Mouse (Mus musculus): ENCODE results near the gene Hist1h2ad. TPM values are rescaled to one million over a fixed set of nuclear protein-coding genes. Genes with fewer than 3 reads are reported as not detected.

The Hist1h2ad gene
- polyA plus RNA-seq, 1 experiment from 2014 or later: 6.2 TPM

Small RNAs within 50 kb of the gene (microRNA-seq; reads per million reads assigned to microRNA genes)
- gene Gm44297 (not detected), gene Gm44359 (not detected), gene Gm44394 (not detected)

Other genes starting within 250 kb of the Hist1h2ad start
- gene Zfp322a, start 205.2 kb upstream of the Hist1h2ad start, polyA plus RNA-seq (2014; fragmentation: Nextera tagmentation; extraction: Ambion mirVana): 44.3 and 49.8 TPM in 2 replicates
- 12.0 and 12.4 TPM in 2 replicates for gene Abt1, start 150.5 kb upstream of the Hist1h2ad start, polyA plus RNA-seq (2014; fragmentation: Nextera tagmentation; extraction: Ambion mirVana)
- 0.17 TPM in 1 of 2 replicates, not detected in the other for gene Btn1a1, start 108.5 kb upstream of the Hist1h2ad start, polyA plus RNA-seq (2014; fragmentation: Nextera tagmentation; extraction: Ambion mirVana)
- gene Btn2a2, start 85.5 kb upstream of the Hist1h2ad start, polyA plus RNA-seq (2014; fragmentation: Nextera tagmentation; extraction: Ambion mirVana): 0.22 and 0.30 TPM in 2 replicates
- gene Hist1h4h, start 43.3 kb upstream of the Hist1h2ad start, polyA plus RNA-seq (2014; fragmentation: Nextera tagmentation; extraction: Ambion mirVana): 4.8 and 6.7 TPM in 2 replicates
- gene Hist1h2af, start 40.5 kb upstream of the Hist1h2ad start, polyA plus RNA-seq (2014; fragmentation: Nextera tagmentation; extraction: Ambion mirVana): 7.8 and 14.1 TPM in 2 replicates
- gene Hist1h3g, start 39.0 kb upstream of the Hist1h2ad start, polyA plus RNA-seq (2014; fragmentation: Nextera tagmentation; extraction: Ambion mirVana): 5.5 and 7.8 TPM in 2 replicates
- gene Hist1h2bh, start 31.0 kb upstream of the Hist1h2ad start, polyA plus RNA-seq (2014; fragmentation: Nextera tagmentation; extraction: Ambion mirVana): 1.1 and 1.2 TPM in 2 replicates
- gene Hist1h3f, start 30.3 kb upstream of the Hist1h2ad start, polyA plus RNA-seq (2014; fragmentation: Nextera tagmentation; extraction: Ambion mirVana): 0.94 and 1.3 TPM in 2 replicates
- 1.8 and 2.4 TPM in 2 replicates for gene Hist1h4f, start 22.7 kb upstream of the Hist1h2ad start, polyA plus RNA-seq (2014; fragmentation: Nextera tagmentation; extraction: Ambion mirVana)
- gene Hist1h1d, start 21.1 kb upstream of the Hist1h2ad start, polyA plus RNA-seq (2014; fragmentation: Nextera tagmentation; extraction: Ambion mirVana): 1.0 and 1.1 TPM in 2 replicates
- gene Hist1h3e, start 12.0 kb upstream of the Hist1h2ad start, polyA plus RNA-seq (2014; fragmentation: Nextera tagmentation; extraction: Ambion mirVana): 10.2 and 10.3 TPM in 2 replicates
- 92.6 and 109 TPM in 2 replicates for gene Hist1h2ae, start 3.2 kb upstream of the Hist1h2ad start, polyA plus RNA-seq (2014; fragmentation: Nextera tagmentation; extraction: Ambion mirVana)
- 11.0 and 12.6 TPM in 2 replicates for gene Hist1h2bg, start 3.0 kb upstream of the Hist1h2ad start, polyA plus RNA-seq (2014; fragmentation: Nextera tagmentation; extraction: Ambion mirVana)
- gene Hist1h2bf, start 185 bp upstream of the Hist1h2ad start, polyA plus RNA-seq (2014; fragmentation: Nextera tagmentation; extraction: Ambion mirVana): 7.1 and 7.3 TPM in 2 replicates
- gene Hist1h3d, start 1.4 kb downstream of the Hist1h2ad start, polyA plus RNA-seq (2014; fragmentation: Nextera tagmentation; extraction: Ambion mirVana): 11.2 and 16.2 TPM in 2 replicates
- 99.6 and 119 TPM in 2 replicates for gene Hist1h4d, start 7.2 kb downstream of the Hist1h2ad start, polyA plus RNA-seq (2014; fragmentation: Nextera tagmentation; extraction: Ambion mirVana)
- gene Hist1h2be, start 46.7 kb downstream of the Hist1h2ad start, polyA plus RNA-seq (2014; fragmentation: Nextera tagmentation; extraction: Ambion mirVana): 2.7 and 2.8 TPM in 2 replicates
- 17.5 and 18.7 TPM in 2 replicates for gene Hist1h1e, start 48.2 kb downstream of the Hist1h2ad start, polyA plus RNA-seq (2014; fragmentation: Nextera tagmentation; extraction: Ambion mirVana)
- gene Hist1h2ac, start 109.6 kb downstream of the Hist1h2ad start, polyA plus RNA-seq (2014; fragmentation: Nextera tagmentation; extraction: Ambion mirVana): 2.4 and 3.2 TPM in 2 replicates
- gene Hist1h2bc, start 109.8 kb downstream of the Hist1h2ad start, polyA plus RNA-seq (2014; fragmentation: Nextera tagmentation; extraction: Ambion mirVana): 58.8 and 65.1 TPM in 2 replicates
- not detected in 2 replicates for gene Hist1h1t, start 121.4 kb downstream of the Hist1h2ad start, polyA plus RNA-seq (2014; fragmentation: Nextera tagmentation; extraction: Ambion mirVana)
- 7.2 and 9.6 TPM in 2 replicates for gene Hist1h4c, start 124.1 kb downstream of the Hist1h2ad start, polyA plus RNA-seq (2014; fragmentation: Nextera tagmentation; extraction: Ambion mirVana)
- 6.1 and 6.8 TPM in 2 replicates for gene Hfe, start 136.5 kb downstream of the Hist1h2ad start, polyA plus RNA-seq (2014; fragmentation: Nextera tagmentation; extraction: Ambion mirVana)
- gene Hist1h1c, start 164.4 kb downstream of the Hist1h2ad start, polyA plus RNA-seq (2014; fragmentation: Nextera tagmentation; extraction: Ambion mirVana): 38.5 and 39.4 TPM in 2 replicates
- gene Hist1h3c, start 171.2 kb downstream of the Hist1h2ad start, polyA plus RNA-seq (2014; fragmentation: Nextera tagmentation; extraction: Ambion mirVana): 6.1 and 8.4 TPM in 2 replicates
- 2.0 and 2.1 TPM in 2 replicates for gene Hist1h2bb, start 172.4 kb downstream of the Hist1h2ad start, polyA plus RNA-seq (2014; fragmentation: Nextera tagmentation; extraction: Ambion mirVana)
- gene Hist1h2ab, start 176.7 kb downstream of the Hist1h2ad start, polyA plus RNA-seq (2014; fragmentation: Nextera tagmentation; extraction: Ambion mirVana): 38.8 and 50.2 TPM in 2 replicates
- gene Hist1h3b, start 177.9 kb downstream of the Hist1h2ad start, polyA plus RNA-seq (2014; fragmentation: Nextera tagmentation; extraction: Ambion mirVana): 11.1 and 11.8 TPM in 2 replicates
- gene Hist1h4b, start 182.6 kb downstream of the Hist1h2ad start, polyA plus RNA-seq (2014; fragmentation: Nextera tagmentation; extraction: Ambion mirVana): 2.5 and 3.3 TPM in 2 replicates
- gene Hist1h4a, start 186.8 kb downstream of the Hist1h2ad start, polyA plus RNA-seq (2014; fragmentation: Nextera tagmentation; extraction: Ambion mirVana): not detected in 2 replicates
- gene Hist1h3a, start 188.0 kb downstream of the Hist1h2ad start, polyA plus RNA-seq (2014; fragmentation: Nextera tagmentation; extraction: Ambion mirVana): 6.1 and 6.5 TPM in 2 replicates
- 2.4 and 3.6 TPM in 2 replicates for gene Hist1h1a, start 189.3 kb downstream of the Hist1h2ad start, polyA plus RNA-seq (2014; fragmentation: Nextera tagmentation; extraction: Ambion mirVana)
- gene Trim38, start 195.5 kb downstream of the Hist1h2ad start, polyA plus RNA-seq (2014; fragmentation: Nextera tagmentation; extraction: Ambion mirVana): not detected in 2 replicates
- 0.13 and 0.17 TPM in 2 replicates for gene Slc17a2, start 232.6 kb downstream of the Hist1h2ad start, polyA plus RNA-seq (2014; fragmentation: Nextera tagmentation; extraction: Ambion mirVana)

Data from stomach, embryonic 14.5 days (tissue).